Mouse (Mus musculus) C2C12 (cell line): ENCODE measurements at regions not wholly inside any gene's neighbourhood (a gene's known extent, or its start where the extent isn't known, plus 50 kb on each side); places are given as distances from the start of the nearest gene placed in this dataset.

ENCODE experiments used
- CEBPB ChIP-seq: IDR thresholded peaks from one replicate; pipeline ENCODE4 v1.6.1; 2011; ENCODE audit warnings: low read depth, mild to moderate bottlenecking, control low read depth, moderate library complexity
- CTCF ChIP-seq: IDR thresholded peaks from one replicate; pipeline ENCODE4 v1.5.1; 2011; ENCODE audit not compliant: control insufficient read depth, insufficient read depth, insufficient read length
- FOSL1 ChIP-seq: IDR thresholded peaks from one replicate; pipeline ENCODE4 v1.8.0; 2011; ENCODE audit warnings: mild to moderate bottlenecking, low read length; ENCODE audit not compliant: poor library complexity, insufficient read depth, severe bottlenecking
- MAX ChIP-seq: IDR thresholded peaks from one replicate; pipeline ENCODE4 v1.6.1; 2011; ENCODE audit warnings: mild to moderate bottlenecking, control low read depth
- MYOD1 ChIP-seq: IDR thresholded peaks from one replicate; pipeline ENCODE4 v1.6.1; 2011; ENCODE audit warnings: low read depth; ENCODE audit not compliant: control insufficient read depth, insufficient read length
- MYOG ChIP-seq: IDR thresholded peaks from one replicate; pipeline ENCODE4 v1.6.1; 2011; ENCODE audit not compliant: control insufficient read depth, insufficient read length; ENCODE audit errors: extremely low read depth
- USF1 ChIP-seq: IDR thresholded peaks from one replicate; pipeline ENCODE4 v1.6.1; 2011; ENCODE audit warnings: low read depth, mild to moderate bottlenecking, control low read depth, moderate library complexity

DNA sequence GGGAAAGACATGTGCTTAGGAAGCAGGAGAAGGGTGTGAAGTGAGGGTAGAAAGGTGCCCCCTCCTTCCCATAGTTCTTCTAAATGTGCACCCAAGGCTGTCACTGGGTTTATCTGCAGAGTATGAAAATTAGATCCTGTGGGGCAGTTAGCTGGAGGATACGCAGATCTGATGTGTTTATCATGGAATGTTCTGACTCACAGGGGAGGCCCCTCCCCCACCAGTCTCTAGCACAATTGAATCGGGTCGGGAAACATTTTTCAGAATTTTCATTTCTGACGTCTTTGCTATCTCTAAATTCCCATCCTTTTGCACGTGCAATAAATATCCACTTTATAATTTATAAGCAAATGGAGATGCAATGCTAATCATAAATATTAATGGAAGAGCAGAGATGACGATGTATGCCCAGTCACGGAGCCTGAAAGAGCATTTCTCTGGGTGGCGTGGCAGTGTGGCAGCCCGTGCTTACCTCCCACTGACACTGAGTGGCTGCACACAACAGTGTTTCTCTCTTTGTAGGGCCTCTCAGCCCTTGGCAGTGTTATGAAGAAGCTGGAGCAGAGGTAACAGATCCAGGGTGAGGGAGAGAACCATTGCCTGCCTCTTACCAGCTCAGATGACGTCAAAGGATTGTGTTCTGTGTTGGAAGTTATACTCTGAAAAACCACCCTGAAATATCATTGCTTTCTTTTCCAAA, 122.1 kb upstream of the Gm26657 start:
- TF ChIP-seq CTCF, result no peak
- peak; percentile 22 for TF ChIP-seq FOSL1
- no peak for TF ChIP-seq USF1
- TF ChIP-seq MAX, result no peak
- TF ChIP-seq MYOG, result no peak
- TF ChIP-seq MYOD1, result no peak
- no peak for TF ChIP-seq CEBPB
